Mouse (Mus musculus) lung, adult 2 months (tissue): ENCODE measurements at regions not wholly inside any gene's neighbourhood (a gene's known extent, or its start where the extent isn't known, plus 50 kb on each side); places are given as distances from the start of the nearest gene placed in this dataset.

Experiments used
- CTCF ChIP-seq: fragments of 200-500 bp; IDR thresholded peaks from 2 replicates; pipeline ENCODE4 v1.5.1; 2011; ENCODE audit warnings: mild to moderate bottlenecking, low read length, control low read depth; ENCODE audit not compliant: insufficient read depth
- POLR2A ChIP-seq: fragments of 200-500 bp; IDR thresholded peaks from 2 replicates; pipeline ENCODE4 v1.6.1; 2011; ENCODE audit warnings: low read depth, mild to moderate bottlenecking, control low read depth, low read length, borderline replicate concordance; ENCODE audit errors: extremely low read depth

GRCm38 (mm10) chr1:194342568-194342967, 275.4 kb upstream of the Plxna2 start:
- TF ChIP-seq CTCF (no peak), POLR2A (no peak)
